Mouse (Mus musculus): Measurements from ENCODE around the gene Olfr857.
"Not testable (repeated sequence)": the region's sequence is repeated elsewhere in the genome, so short reads cannot be mapped to it uniquely, and the experiment has no call there.

Gene Olfr857

GRCm38 (mm10) chr9:19709133-19709532 lies at the start of gene Olfr857:
TSS of gene Olfr857 (plus strand) at chr9:19709433.
- DNase-seq (ENCODE audit: low spot score) = no peak

GRCm38 (mm10) chr9:19690281-19690680 lies 19.0 kb upstream of the Olfr857 start:
- DNase-seq (ENCODE audit: low spot score) = no peak

GRCm38 (mm10) chr9:19691426-19691825 lies 17.8 kb upstream of the Olfr857 start:
- DNase-seq (ENCODE audit: low spot score) = no peak

GRCm38 (mm10) chr9:19692430-19692829 lies 16.8 kb upstream of the Olfr857 start:
- DNase-seq (ENCODE audit: low spot score) = no peak

- not testable (repeated sequence) for DNase-seq (ENCODE audit: low spot score)
Observed at GRCm38 (mm10) chr9:19694285-19694684, 14.9 kb upstream of the Olfr857 start.

- DNase-seq (ENCODE audit: low spot score) = not testable (repeated sequence)
Observed at GRCm38 (mm10) chr9:19694898-19695379, 14.3 kb upstream of the Olfr857 start.

GRCm38 (mm10) chr9:19704546-19704945 lies 4.7 kb upstream of the Olfr857 start:
- not testable (repeated sequence) for DNase-seq (ENCODE audit: low spot score)
